Comparison of ENCODE assay signal across 21 mouse cellular contexts in genomic region chr9:22829212-22829960, GRCm38 (mm10).
DNase-seq lines count a peak whose midpoint lies in the region; ATAC-seq lines count a peak whose summit lies in the region.
"Had no signal": no experiment of that assay in that cellular context is flagged by ENCODE, and none has a peak within 500 bp of the region (broad histone marks: within the 10 kb centered on the region; RNA-seq: fewer than 3 reads in every experiment).

No protein-coding gene starts in this region.

- H3K4me2 ChIP-seq in forebrain, embryonic 15.5 days (replicated peaks) = no peak overlapping the region
- peak overlapping the region; percentile 23 for H3K4me2 ChIP-seq in midbrain, embryonic 13.5 days (replicated peaks)
- H3K4me2 ChIP-seq in midbrain, embryonic 11.5 days = no peak overlapping the region
- peak overlapping the region; percentile 32 for H3K4me2 ChIP-seq in midbrain, embryonic 14.5 days (ENCODE audit: low read length)
- H3K4me2 ChIP-seq: limb, embryonic 13.5 days; liver, embryonic 15.5 days had no signal

- intact Hi-C loops in heart, postnatal 25 days (cut with DNase I) = loop anchor here (10.0 kb wide), 1 partner anchor 115 kb away; no protein-coding TSS in a partner anchor

- no peak overlapping the region for H3K27ac ChIP-seq in forebrain, embryonic 15.5 days (replicated peaks)
- H3K27ac ChIP-seq in forebrain, embryonic 10.5 days = no peak overlapping the region
- peak overlapping the region; percentile 31; the same call in 1 of the 2 replicates for H3K27ac ChIP-seq in midbrain, embryonic 13.5 days
- H3K27ac ChIP-seq in midbrain, embryonic 11.5 days (ENCODE audit: low read depth, low read length) = no peak overlapping the region
- peak overlapping the region; percentile 55 for H3K27ac ChIP-seq in midbrain, embryonic 14.5 days (replicated peaks; ENCODE audit: low read depth, low read length)
- H3K27ac ChIP-seq: limb, embryonic 13.5 days; liver, embryonic 15.5 days had no signal

- ATAC-seq in forebrain, embryonic 15.5 days (replicated peaks) = 0 out of 2 replicates have a peak, but pooled peaks have one; percentile 29
- ATAC-seq in midbrain, embryonic 13.5 days = peak; percentile 70
- ATAC-seq in midbrain, embryonic 11.5 days (ENCODE audit: low FRiP score) = no peak; the same call in 1 of the 2 replicates
- peak; percentile 37; the same call in 1 of the 2 replicates for ATAC-seq in midbrain, embryonic 14.5 days (ENCODE audit: low FRiP score, low TSS enrichment)
- ATAC-seq: lung, postnatal 0 days had no signal

- peaks cover 19% of the 10 kb centered on the region; the same call in 1 of the 2 replicates for H3K27me3 ChIP-seq in forebrain, embryonic 15.5 days
- peaks cover 14% of the 10 kb centered on the region; the same call in 1 of the 2 replicates for H3K27me3 ChIP-seq in forebrain, embryonic 10.5 days (ENCODE audit: poor library complexity, severe bottlenecking)
- no peaks in the 10 kb centered on the region for H3K27me3 ChIP-seq in midbrain, embryonic 13.5 days
- no peaks in the 10 kb centered on the region for H3K27me3 ChIP-seq in midbrain, embryonic 11.5 days (ENCODE audit: control insufficient read depth, insufficient read depth, low read length)
- H3K27me3 ChIP-seq in midbrain, embryonic 14.5 days (ENCODE audit: control insufficient read depth, insufficient read depth, low read length) = no peaks in the 10 kb centered on the region
- H3K27me3 ChIP-seq: CH12.LX; liver, embryonic 15.5 days had no signal

- H3K9ac ChIP-seq in forebrain, embryonic 15.5 days (replicated peaks) = no peak overlapping the region
- no peak overlapping the region for H3K9ac ChIP-seq in midbrain, embryonic 13.5 days (replicated peaks)
- H3K9ac ChIP-seq in midbrain, embryonic 11.5 days (ENCODE audit: low read length) = no peak overlapping the region
- H3K9ac ChIP-seq in midbrain, embryonic 14.5 days (replicated peaks; ENCODE audit: low read length) = peak overlapping the region; percentile 34; the same call in 1 of the 2 replicates
- H3K9ac ChIP-seq: limb, embryonic 13.5 days; liver, embryonic 15.5 days had no signal

- peaks cover 30% of the 10 kb centered on the region for H3K4me1 ChIP-seq in forebrain, embryonic 15.5 days
- H3K4me1 ChIP-seq in forebrain, embryonic 10.5 days = peaks cover 33% of the 10 kb centered on the region
- peaks cover 21% of the 10 kb centered on the region for H3K4me1 ChIP-seq in midbrain, embryonic 13.5 days (replicated peaks)
- no peaks in the 10 kb centered on the region for H3K4me1 ChIP-seq in midbrain, embryonic 11.5 days (ENCODE audit: control insufficient read depth, insufficient read depth, low read length)
- H3K4me1 ChIP-seq in midbrain, embryonic 14.5 days (ENCODE audit: control insufficient read depth, insufficient read depth, low read length) = peaks cover 17% of the 10 kb centered on the region; the same call in 1 of the 2 replicates
- H3K4me1 ChIP-seq: liver, embryonic 15.5 days had no signal

- H3K4me3 ChIP-seq in forebrain, embryonic 15.5 days = no peak overlapping the region
- no peak overlapping the region for H3K4me3 ChIP-seq in forebrain, embryonic 10.5 days
- no peak overlapping the region for H3K4me3 ChIP-seq in midbrain, embryonic 13.5 days (replicated peaks)
- no peak overlapping the region for H3K4me3 ChIP-seq in midbrain, embryonic 11.5 days (ENCODE audit: low read depth, low read length)
- no peak overlapping the region for H3K4me3 ChIP-seq in midbrain, embryonic 14.5 days (replicated peaks; ENCODE audit: low read depth, low read length)
- H3K4me3 ChIP-seq: embryonic facial prominence, embryonic 10.5 days; limb, embryonic 13.5 days; liver, embryonic 15.5 days; megakaryocyte, embryonic 14.5 days had no signal

- H3K36me3 ChIP-seq in forebrain, embryonic 15.5 days = no peaks in the 10 kb centered on the region
- no peaks in the 10 kb centered on the region for H3K36me3 ChIP-seq in forebrain, embryonic 10.5 days (replicated peaks)
- H3K36me3 ChIP-seq in midbrain, embryonic 13.5 days = no peaks in the 10 kb centered on the region
- no peaks in the 10 kb centered on the region for H3K36me3 ChIP-seq in midbrain, embryonic 11.5 days (ENCODE audit: control insufficient read depth, insufficient read depth, low read length)
- no peaks in the 10 kb centered on the region for H3K36me3 ChIP-seq in midbrain, embryonic 14.5 days (ENCODE audit: control insufficient read depth, insufficient read depth, low read length)
- H3K36me3 ChIP-seq: embryonic facial prominence, embryonic 10.5 days; limb, embryonic 13.5 days; liver, embryonic 15.5 days had no signal

- WGBS in forebrain, embryonic 15.5 days = 58% methylated on average over 21 of the region's 21 CpGs
- WGBS in forebrain, embryonic 10.5 days = 95% methylated on average over 21 of the region's 21 CpGs
- WGBS in midbrain, embryonic 13.5 days = 54% methylated on average over 21 of the region's 21 CpGs
- 89% methylated on average over 21 of the region's 21 CpGs for WGBS in midbrain, embryonic 11.5 days
- WGBS in midbrain, embryonic 14.5 days = 47% methylated on average over 21 of the region's 21 CpGs

- no peaks in the 10 kb centered on the region for H3K9me3 ChIP-seq in forebrain, embryonic 15.5 days
- H3K9me3 ChIP-seq in forebrain, embryonic 10.5 days = no peaks in the 10 kb centered on the region
- no peaks in the 10 kb centered on the region for H3K9me3 ChIP-seq in midbrain, embryonic 13.5 days
- no peaks in the 10 kb centered on the region for H3K9me3 ChIP-seq in midbrain, embryonic 11.5 days (ENCODE audit: control insufficient read depth, low read length)
- H3K9me3 ChIP-seq in midbrain, embryonic 14.5 days (ENCODE audit: control insufficient read depth, low read length) = no peaks in the 10 kb centered on the region
- H3K9me3 ChIP-seq: embryonic facial prominence, embryonic 10.5 days; limb, embryonic 13.5 days; liver, embryonic 15.5 days had no signal

- no peak for DNase-seq in forebrain, embryonic 10.5 days (ENCODE audit: extremely low spot score, low spot score)
- no peak for DNase-seq in midbrain, embryonic 11.5 days (ENCODE audit: low spot score, missing footprints)
- DNase-seq in midbrain, embryonic 14.5 days = peak; percentile 65
- DNase-seq in urinary bladder, adult 18-20 months (ENCODE audit: low spot score in 2 of 2) = no peak
- no peak for DNase-seq in heart, postnatal 25 days (ENCODE audit: low spot score)
- DNase-seq in c-Kit-positive CD71-positive TER-119-positive erythroid progenitor cells, embryonic 14.5 days (ENCODE audit: low spot score) = no peak
- DNase-seq: adrenal gland, adult 2 months; cerebellum, adult 18-20 months; cerebellum, postnatal 36 days; heart, adult 11 months; kidney, adult 18-20 months; kidney, postnatal 10 days; thymus, postnatal 14 days had no signal

Comparison
In these comparisons a context has a peak if more than half of its experiments do, and no peak if none do; other contexts are left out.
1. H3K27ac ChIP-seq: peak in midbrain, embryonic 13.5 days (single experiment) and midbrain, embryonic 14.5 days (single experiment); none in forebrain, embryonic 15.5 days (single experiment), forebrain, embryonic 10.5 days (single experiment) and midbrain, embryonic 11.5 days (single experiment).
2. H3K4me2 ChIP-seq: peak in midbrain, embryonic 13.5 days (single experiment) and midbrain, embryonic 14.5 days (single experiment); none in forebrain, embryonic 15.5 days (single experiment) and midbrain, embryonic 11.5 days (single experiment).